Mouse (Mus musculus) erythroblast, embryonic 14.5 days (primary cell): ENCODE measurements around the gene Sri.
A peak's percentile ranks its signal among the peaks of the same experiment; 100 is the strongest.

Source experiments
- GATA1 ChIP-seq: IDR thresholded peaks from 2 replicates; pipeline ENCODE4 v1.6.1; 2012; ENCODE audit warnings: low read length, inconsistent platforms, mixed read lengths
- TAL1 ChIP-seq: IDR thresholded peaks from 3 replicates; pipeline ENCODE4 v1.6.1; 2012; ENCODE audit warnings: low read length, inconsistent platforms, mixed read lengths

DNA sequence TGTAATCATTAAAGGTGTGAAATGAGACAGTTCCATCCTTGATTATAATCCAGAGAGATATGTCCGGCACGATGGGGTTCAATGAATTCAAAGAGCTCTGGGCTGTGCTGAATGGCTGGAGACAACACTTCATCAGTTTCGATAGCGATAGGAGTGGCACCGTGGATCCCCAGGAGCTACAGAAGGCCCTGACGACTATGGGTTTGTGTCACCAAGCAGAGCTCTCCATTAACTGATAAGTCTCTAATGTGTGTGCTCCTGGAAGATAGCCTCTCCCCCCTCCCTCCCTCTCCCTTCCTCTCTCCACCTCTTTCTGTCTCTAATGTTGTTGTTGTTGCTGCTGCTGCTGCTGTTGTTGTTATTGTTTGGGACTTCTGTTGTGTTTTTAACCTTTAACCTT lies 17.3 kb downstream of the Sri start:
- TF ChIP-seq TAL1 (no peak; the same call in 2 of the 3 replicates), GATA1 (peak; percentile 20; the same call in 1 of the 2 replicates)
